Comparison of ENCODE assay signal across 34 mouse cellular contexts in genomic region chr2:126943211-126943610, GRCm38 (mm10).
"Had no signal": no experiment of that assay in that cellular context is flagged by ENCODE, and none has a peak within 500 bp of the region (broad histone marks: within the 10 kb centered on the region; RNA-seq: fewer than 3 reads in every experiment).

No protein-coding gene starts in this region.

- DNase-seq: heart, postnatal 10 days; heart, postnatal 36 days; heart, postnatal 4 days; kidney, adult 11 months; kidney, adult 18-20 months; kidney, adult 2 months; kidney, adult 8-10 months; kidney, adult 9 months; kidney, postnatal 10 days; kidney, postnatal 14 days; kidney, postnatal 25 days; kidney, postnatal 36 days; kidney, postnatal 4 days; layer of hippocampus, adult 9-11 months; layer of hippocampus, postnatal 36 days had no signal

- H3K4me3 ChIP-seq: heart, embryonic 10.5 days; heart, embryonic 12.5 days; heart, embryonic 13.5 days; heart, embryonic 15.5 days; hindbrain, embryonic 10.5 days; hindbrain, embryonic 12.5 days; hindbrain, embryonic 13.5 days; hindbrain, embryonic 15.5 days; intestine, embryonic 15.5 days; kidney, embryonic 15.5 days; layer of hippocampus, adult 2 months had no signal

- H3K36me3 ChIP-seq: heart, embryonic 10.5 days; heart, embryonic 12.5 days; heart, embryonic 13.5 days; heart, embryonic 15.5 days; hindbrain, embryonic 10.5 days; hindbrain, embryonic 12.5 days; hindbrain, embryonic 13.5 days; hindbrain, embryonic 15.5 days; intestine, embryonic 15.5 days; kidney, embryonic 15.5 days had no signal

- H3K4me2 ChIP-seq: heart, embryonic 11.5 days; heart, embryonic 12.5 days; heart, embryonic 13.5 days; heart, embryonic 15.5 days; hindbrain, embryonic 12.5 days; hindbrain, embryonic 13.5 days; hindbrain, embryonic 14.5 days; hindbrain, embryonic 15.5 days; intestine, embryonic 15.5 days; kidney, embryonic 15.5 days had no signal

- H3K9me3 ChIP-seq: heart, embryonic 10.5 days; heart, embryonic 12.5 days; heart, embryonic 13.5 days; heart, embryonic 15.5 days; hindbrain, embryonic 10.5 days; hindbrain, embryonic 12.5 days; hindbrain, embryonic 13.5 days; hindbrain, embryonic 15.5 days; intestine, embryonic 15.5 days had no signal

- H3K27ac ChIP-seq: heart, embryonic 10.5 days; heart, embryonic 13.5 days; heart, embryonic 15.5 days; hindbrain, embryonic 10.5 days; hindbrain, embryonic 12.5 days; hindbrain, embryonic 13.5 days; hindbrain, embryonic 14.5 days; hindbrain, embryonic 15.5 days; hindbrain, postnatal 0 days; intestine, embryonic 15.5 days; kidney, embryonic 15.5 days; kidney, postnatal 0 days; layer of hippocampus, adult 2 months had no signal

- H3K27me3 ChIP-seq: heart, embryonic 12.5 days; heart, embryonic 13.5 days; heart, embryonic 15.5 days; hindbrain, embryonic 12.5 days; hindbrain, embryonic 13.5 days; hindbrain, embryonic 15.5 days; intestine, embryonic 15.5 days; kidney, embryonic 15.5 days had no signal

- H3K4me1 ChIP-seq: heart, embryonic 15.5 days; hindbrain, embryonic 10.5 days; hindbrain, embryonic 12.5 days; hindbrain, embryonic 13.5 days; hindbrain, embryonic 15.5 days; intestine, embryonic 15.5 days; kidney, embryonic 15.5 days had no signal

- H3K9ac ChIP-seq: heart, embryonic 12.5 days; heart, embryonic 13.5 days; heart, embryonic 15.5 days; hindbrain, embryonic 12.5 days; hindbrain, embryonic 13.5 days; hindbrain, embryonic 14.5 days; hindbrain, embryonic 15.5 days; intestine, embryonic 15.5 days; kidney, embryonic 15.5 days had no signal

- ATAC-seq: hindbrain, embryonic 16.5 days; hindbrain, postnatal 0 days; inflammation-experienced regulatory T-cells, adult 6 months; intestine, embryonic 15.5 days; intestine, embryonic 16.5 days; intestine, postnatal 0 days had no signal
